Mouse (Mus musculus) common myeloid progenitor, adult 5-6 weeks (primary cell): ENCODE results near the gene Dnajc22. TPM values are rescaled to one million over a fixed set of nuclear protein-coding genes. Genes with fewer than 3 reads are reported as not detected.
"Not testable (repeated sequence)": the region's sequence is repeated elsewhere in the genome, so short reads cannot be mapped to it uniquely, and the experiment has no call there.

Source experiments
- ATAC-seq: replicated peaks from 2 replicates; pipeline ENCODE4 v1.8.0; 2016; ENCODE audit warnings: low read depth, mild to moderate bottlenecking, moderate TSS enrichment, inconsistent platforms; ENCODE audit not compliant: poor library complexity, severe bottlenecking
- total RNA-seq: library from RNA; stranded (forward); fragments of 200-1000, 187-1606 nt; gene quantifications from 2 replicates; pipeline ENCODE4 v1.2.3, GENCODE M21; 2017

Gene Dnajc22
- total RNA-seq: not detected in 2 replicates

- no peak for ATAC-seq
Observed at GRCm38 (mm10) chr15:99092870-99093269, at the start of gene Dnajc22. Gene Dnajc22, plus strand, starts transcription at chr15:99093170.

- no peak for ATAC-seq
Observed at GRCm38 (mm10) chr15:99044854-99045253, 48.1 kb upstream of the Dnajc22 start.

- ATAC-seq: not testable (repeated sequence)
Observed at GRCm38 (mm10) chr15:99045734-99046133, 47.2 kb upstream of the Dnajc22 start.

- ATAC-seq: peak; percentile 79
Observed at GRCm38 (mm10) chr15:99049473-99050253, 43.3 kb upstream of the Dnajc22 start.

- no peak for ATAC-seq
Observed at GRCm38 (mm10) chr15:99053373-99053772, 39.6 kb upstream of the Dnajc22 start.

- ATAC-seq: no peak
Observed at GRCm38 (mm10) chr15:99055040-99055439, 37.9 kb upstream of the Dnajc22 start, which contains the start of gene Prph. Gene Prph, plus strand, starts transcription at chr15:99055174.

- peak; percentile 42; the same call in 1 of the 2 replicates for ATAC-seq
Observed at GRCm38 (mm10) chr15:99055511-99055961, 37.4 kb upstream of the Dnajc22 start.

GRCm38 (mm10) chr15:99056332-99056731 lies 36.6 kb upstream of the Dnajc22 start:
- ATAC-seq: peak; percentile 46; the same call in 1 of the 2 replicates

- no peak for ATAC-seq
Observed at GRCm38 (mm10) chr15:99065557-99066165, 27.3 kb upstream of the Dnajc22 start.

- no peak for ATAC-seq
Observed at GRCm38 (mm10) chr15:99071988-99072387, 21.0 kb upstream of the Dnajc22 start.

GRCm38 (mm10) chr15:99074019-99074599 lies 18.9 kb upstream of the Dnajc22 start, which contains the start of gene Troap:
Gene Troap, plus strand, starts transcription at chr15:99074575.
- 0 out of 2 replicates have a peak, but pooled peaks have one; percentile 0 for ATAC-seq

GRCm38 (mm10) chr15:99074600-99075333 lies 18.2 kb upstream of the Dnajc22 start:
- peak; percentile 99 for ATAC-seq

GRCm38 (mm10) chr15:99076011-99076410 lies 17.0 kb upstream of the Dnajc22 start:
- not testable (repeated sequence) for ATAC-seq

GRCm38 (mm10) chr15:99078181-99078910 lies 14.6 kb upstream of the Dnajc22 start:
- no peak for ATAC-seq

GRCm38 (mm10) chr15:99079804-99080203 lies 13.2 kb upstream of the Dnajc22 start:
- no peak for ATAC-seq

GRCm38 (mm10) chr15:99082322-99082721 lies 10.6 kb upstream of the Dnajc22 start:
- no peak for ATAC-seq

GRCm38 (mm10) chr15:99082840-99083239 lies 10.1 kb upstream of the Dnajc22 start:
- ATAC-seq: no peak

- ATAC-seq: peak; percentile 57
Observed at GRCm38 (mm10) chr15:99083258-99083657, 9.7 kb upstream of the Dnajc22 start.

- no peak for ATAC-seq
Observed at GRCm38 (mm10) chr15:99083867-99084557, 9.0 kb upstream of the Dnajc22 start.
